Mouse (Mus musculus) midbrain, embryonic 16.5 days (tissue): ENCODE measurements around the gene Igtp. TPM values are rescaled to one million over a fixed set of nuclear protein-coding genes. Genes with fewer than 3 reads are reported as not detected.
"Not testable (repeated sequence)": the region's sequence is repeated elsewhere in the genome, so short reads cannot be mapped to it uniquely, and the experiment has no call there.

ENCODE experiments used
- ATAC-seq: fragments of 200-750 bp; cut with Nextera tagmentation; 2 replicates; pipeline ENCODE4 v1.8.0; 2017; ENCODE audit warnings: moderate TSS enrichment
- H3K27ac ChIP-seq: fragments of 300-500 bp; sonication (generic); 2 replicates; pipeline ENCODE4 v1.5.1; 2014; ENCODE audit warnings: mild to moderate bottlenecking, low read length, mixed read lengths
- H3K27me3 ChIP-seq: fragments of 300-500 bp; sonication (generic); 2 replicates; pipeline ENCODE4 v1.6.1; 2014; ENCODE audit warnings: low read depth, low read length, mixed read lengths; ENCODE audit not compliant: control insufficient read depth, insufficient read depth
- H3K36me3 ChIP-seq: fragments of 300-500 bp; sonication (generic); 2 replicates; pipeline ENCODE4 v1.6.1; 2014; ENCODE audit warnings: mild to moderate bottlenecking, low read length, moderate library complexity, mixed read lengths; ENCODE audit not compliant: control insufficient read depth, insufficient read depth
- H3K4me1 ChIP-seq: fragments of 300-500 bp; sonication (generic); 2 replicates; pipeline ENCODE4 v1.6.1; 2014; ENCODE audit warnings: mild to moderate bottlenecking, low read length, mixed read lengths; ENCODE audit not compliant: control insufficient read depth, insufficient read depth
- H3K4me2 ChIP-seq: fragments of 300-500 bp; sonication (generic); 2 replicates; pipeline ENCODE4 v1.6.1; 2014; ENCODE audit warnings: mild to moderate bottlenecking, low read length, mixed read lengths
- H3K4me3 ChIP-seq: fragments of 300-500 bp; sonication (generic); 2 replicates; pipeline ENCODE4 v1.5.1; 2014; ENCODE audit warnings: low read depth, mild to moderate bottlenecking, low read length, moderate library complexity, mixed read lengths
- H3K9ac ChIP-seq: fragments of 300-500 bp; sonication (generic); 2 replicates; pipeline ENCODE4 v1.6.1; 2014; ENCODE audit warnings: low read depth, low read length, mixed read lengths
- H3K9me3 ChIP-seq: fragments of 300-500 bp; sonication (generic); replicated peaks from 2 replicates; pipeline ENCODE4 v1.6.1; 2014; ENCODE audit warnings: mild to moderate bottlenecking, low read length, mixed read lengths; ENCODE audit not compliant: control insufficient read depth, poor library complexity, severe bottlenecking
- WGBS: fragments of 180-500 bp; shearing (Covaris S2); extraction: QIAGEN DNeasy Blood & Tissue Kit; methylation state at CpG from one replicate; pipeline ENCODE4 v1.1.7; 2014; 5-methylcytosine and 5-hydroxymethylcytosine counted together
- polyA plus RNA-seq: library from polyadenylated mRNA; unstranded; fragments of >200 nt; fragmentation: Nextera tagmentation; extraction: Ambion mirVana; gene quantifications from 2 replicates; pipeline ENCODE4 v1.2.1, GENCODE M21; 2015

The Igtp gene
- polyA plus RNA-seq = 1.2 and 1.6 TPM in 2 replicates

- WGBS = 10% methylated on average over 13 of the region's 15 CpGs
- H3K27me3 ChIP-seq, H3K36me3 ChIP-seq, H3K4me1 ChIP-seq, H3K27ac ChIP-seq, H3K9me3 ChIP-seq, ATAC-seq: not testable (repeated sequence)
- Histone ChIP-seq H3K9ac (peak within 1 kb of the TSS; percentile 41; the same call in 1 of the 2 replicates), H3K4me3 (peak within 1 kb of the TSS; percentile 30), H3K4me2 (peak within 1 kb of the TSS; percentile 58)
These were observed at the start of gene Igtp, which contains the start of gene Irgm2 for GRCm38 (mm10) chr11:58199229-58200037. Gene Igtp (plus strand): TSS chr11:58199556. Gene Irgm2 (plus strand): TSS chr11:58199618.

- Histone ChIP-seq H3K4me2 (no peak overlapping the region), H3K27ac (no peak overlapping the region), H3K4me3 (no peak overlapping the region), H3K36me3 (peaks cover 23% of the 10 kb centered on the region), H3K4me1 (no peaks in the 10 kb centered on the region), H3K9ac (no peak overlapping the region), H3K9me3 (no peaks in the 10 kb centered on the region), H3K27me3 (no peaks in the 10 kb centered on the region)
- no peak for ATAC-seq
- WGBS = 94% methylated on average over 9 of the region's 9 CpGs
These were observed 43.9 kb upstream of the Igtp start for GRCm38 (mm10) chr11:58155458-58155857.

DNA sequence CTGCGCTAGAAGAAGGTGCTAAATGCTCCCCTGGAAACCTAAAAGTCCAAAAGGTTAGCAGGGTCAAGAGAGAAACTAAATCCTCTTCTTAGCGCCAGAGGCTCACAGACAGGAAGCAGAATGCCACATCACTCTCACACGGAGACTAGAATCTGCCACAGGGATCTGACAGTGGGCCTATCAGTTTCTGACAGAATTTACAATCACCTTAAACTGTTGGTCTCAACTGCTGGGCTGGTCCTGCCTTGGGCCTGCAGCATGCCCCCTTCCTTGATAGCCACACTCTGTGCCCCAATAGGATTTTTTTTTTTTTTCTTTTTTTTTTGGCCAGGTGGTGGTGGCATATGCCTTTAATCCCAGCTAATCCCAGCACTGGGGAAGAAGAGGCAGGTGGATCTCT, 42.5 kb upstream of the Igtp start:
- 82% methylated on average over 3 of the region's 3 CpGs for WGBS

DNA sequence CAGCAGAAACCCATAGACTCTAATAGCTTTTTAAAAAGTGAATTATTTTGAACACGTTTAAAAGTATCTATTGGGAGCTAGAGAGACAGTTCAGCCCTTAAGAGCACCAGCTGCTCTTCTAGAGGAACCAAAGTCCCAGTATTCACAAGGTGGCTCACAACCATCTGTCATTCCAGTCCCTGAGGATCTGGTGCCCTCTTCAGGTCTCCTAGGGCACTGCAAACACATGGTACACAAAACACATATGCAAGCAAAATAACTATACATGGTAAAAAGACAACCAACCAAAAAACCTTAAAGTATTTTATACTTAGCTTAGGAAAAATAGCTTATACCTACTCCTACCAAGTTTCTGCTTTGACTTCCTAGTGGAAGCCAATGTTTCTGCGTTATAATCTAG, 34.3 kb upstream of the Igtp start:
- no peak overlapping the region for H3K27ac ChIP-seq
- H3K4me3 ChIP-seq = no peak overlapping the region
- no peak for ATAC-seq
- H3K9ac ChIP-seq = no peak overlapping the region
- H3K36me3 ChIP-seq = peaks cover 19% of the 10 kb centered on the region
- no peak overlapping the region for H3K4me2 ChIP-seq
- no peaks in the 10 kb centered on the region for H3K9me3 ChIP-seq
- WGBS = 94% methylated on average over 2 of the region's 2 CpGs
- H3K27me3 ChIP-seq = no peaks in the 10 kb centered on the region
- peaks cover 9% of the 10 kb centered on the region for H3K4me1 ChIP-seq

More for the DNA sequence above, 42.5 kb upstream of the Igtp start:
- Histone ChIP-seq H3K36me3 (peaks cover 16% of the 10 kb centered on the region), H3K4me2 (no peak overlapping the region), H3K9me3 (no peaks in the 10 kb centered on the region), H3K27ac (no peak overlapping the region), H3K9ac (no peak overlapping the region), H3K4me1 (no peaks in the 10 kb centered on the region), H3K27me3 (no peaks in the 10 kb centered on the region), H3K4me3 (no peak overlapping the region)
- no peak for ATAC-seq

DNA sequence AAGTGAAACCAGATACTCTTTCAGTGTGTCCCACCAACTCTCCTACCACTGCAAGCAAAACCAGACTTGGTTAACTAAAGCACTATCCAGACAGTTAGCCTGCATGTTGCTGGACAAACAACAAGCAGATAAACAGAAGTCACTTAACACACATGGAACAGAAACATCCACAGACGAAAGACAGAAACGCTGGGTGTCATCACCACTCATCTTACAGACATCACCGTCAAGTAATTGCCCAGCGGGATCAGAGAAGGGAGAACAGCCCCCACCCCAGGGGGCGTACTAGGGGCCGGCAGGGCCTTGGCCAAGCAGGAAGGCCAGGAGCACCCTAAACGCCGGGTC, 31.6 kb upstream of the Igtp start:
- H3K9ac ChIP-seq = peak overlapping the region; percentile 82
- peak overlapping the region; percentile 91 for H3K4me2 ChIP-seq
- ATAC-seq = no peak
- peak overlapping the region; percentile 73 for H3K27ac ChIP-seq
- H3K27me3 ChIP-seq = no peaks in the 10 kb centered on the region
- H3K4me3 ChIP-seq = peak overlapping the region; percentile 89
- no peaks in the 10 kb centered on the region for H3K9me3 ChIP-seq
- peaks cover 20% of the 10 kb centered on the region for H3K4me1 ChIP-seq
- peaks cover 10% of the 10 kb centered on the region for H3K36me3 ChIP-seq
- under 1% methylated on average over 8 of the region's 8 CpGs for WGBS

GRCm38 (mm10) chr11:58168167-58168915, 31.0 kb upstream of the Igtp start, which contains the start of gene Gemin5:
Gene Gemin5 (minus strand): TSS chr11:58168539.
- H3K36me3 ChIP-seq = peaks cover 4% of the 10 kb centered on the region
- peak within 1 kb of the TSS; percentile 91 for H3K4me2 ChIP-seq
- WGBS = under 1% methylated on average over 67 of the region's 71 CpGs
- peak within 1 kb of the TSS; percentile 73 for H3K27ac ChIP-seq
- H3K4me1 ChIP-seq = peaks cover 22% of the 10 kb centered on the region
- no peaks in the 10 kb centered on the region for H3K9me3 ChIP-seq
- H3K4me3 ChIP-seq = peak within 1 kb of the TSS; percentile 89
- peak within 1 kb of the TSS; percentile 82 for H3K9ac ChIP-seq
- peak; percentile 84 for ATAC-seq
- no peaks in the 10 kb centered on the region for H3K27me3 ChIP-seq

- 95% methylated on average over 4 of the region's 4 CpGs for WGBS
- no peak overlapping the region for H3K27ac ChIP-seq
- no peak overlapping the region for H3K4me3 ChIP-seq
- H3K4me2 ChIP-seq = no peak overlapping the region
- no peak for ATAC-seq
- H3K36me3 ChIP-seq = peaks cover 7% of the 10 kb centered on the region
- no peak overlapping the region for H3K9ac ChIP-seq
- no peaks in the 10 kb centered on the region for H3K9me3 ChIP-seq
- peaks cover 22% of the 10 kb centered on the region for H3K4me1 ChIP-seq
- H3K27me3 ChIP-seq = no peaks in the 10 kb centered on the region
These were observed 29.7 kb upstream of the Igtp start for GRCm38 (mm10) chr11:58169666-58170065.

DNA sequence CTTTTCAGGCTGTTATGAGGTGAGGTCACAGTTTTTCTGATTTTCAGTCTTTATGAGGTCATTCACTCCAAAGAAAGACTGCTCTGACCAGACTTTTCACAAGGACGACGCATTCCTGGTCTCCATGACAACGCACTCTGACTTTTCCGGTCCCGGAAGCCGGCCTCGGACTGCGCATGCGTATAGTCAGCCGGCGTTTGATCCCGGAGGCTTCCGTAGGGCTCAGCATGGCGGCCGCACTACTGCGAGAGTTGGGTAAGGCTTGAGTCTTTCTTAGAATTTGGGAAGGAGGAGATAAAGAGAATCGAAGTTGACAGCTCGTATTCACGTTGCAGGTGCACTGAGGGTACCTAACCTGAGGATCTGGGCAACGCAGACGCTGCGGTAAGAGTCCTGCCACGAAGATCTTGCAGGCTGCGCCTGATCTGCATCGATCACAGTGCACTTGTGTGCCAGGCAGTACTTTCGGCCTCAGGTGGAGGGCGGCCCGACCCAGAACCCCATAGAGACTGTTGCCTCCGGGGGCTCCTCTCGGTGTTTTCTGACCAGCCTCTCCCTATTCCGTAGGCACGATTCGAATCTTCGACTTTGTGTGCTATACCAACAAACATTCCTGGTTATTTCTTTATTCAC, 27.8 kb upstream of the Igtp start, which contains the start of gene Mrpl22:
Gene Mrpl22 (plus strand): TSS at position 203 of the 633 bp plus-strand sequence.
- H3K9me3 ChIP-seq = no peaks in the 10 kb centered on the region
- peaks cover 22% of the 10 kb centered on the region for H3K4me1 ChIP-seq
- no peaks in the 10 kb centered on the region for H3K27me3 ChIP-seq
- H3K27ac ChIP-seq = peak within 1 kb of the TSS; percentile 77
- WGBS = under 1% methylated on average over 34 of the region's 34 CpGs
- peak within 1 kb of the TSS; percentile 72 for H3K9ac ChIP-seq
- H3K4me3 ChIP-seq = peak within 1 kb of the TSS; percentile 70
- peaks cover 15% of the 10 kb centered on the region for H3K36me3 ChIP-seq
- peak; percentile 74 for ATAC-seq
- H3K4me2 ChIP-seq = peak within 1 kb of the TSS; percentile 73
